In genomic region chr1:131482242-131482641, GRCm38 (mm10) we compare ENCODE assay signal across 14 mouse cellular contexts. TPM values are rescaled to one million over a fixed set of nuclear protein-coding genes. Genes with fewer than 3 reads are reported as not detected.
A peak's percentile ranks its signal among the peaks of the same experiment; 100 is the strongest.
DNase-seq lines count a peak whose midpoint lies in the region; ATAC-seq and TF ChIP-seq lines count a peak whose summit lies in the region.
"Had no signal": no experiment of that assay in that cellular context is flagged by ENCODE, and none has a peak within 500 bp of the region (broad histone marks: within the 10 kb centered on the region; RNA-seq: fewer than 3 reads in every experiment).

No protein-coding gene starts in this region.

- H3K27me3 ChIP-seq in kidney, postnatal 0 days (ENCODE audit: insufficient read depth, low read length): no peaks in the 10 kb centered on the region
- H3K27me3 ChIP-seq in kidney, embryonic 14.5 days (ENCODE audit: control insufficient read depth, insufficient read depth, low read length): no peaks in the 10 kb centered on the region
- no peaks in the 10 kb centered on the region for H3K27me3 ChIP-seq in CH12.LX (replicated peaks)
- H3K27me3 ChIP-seq: hindbrain, embryonic 15.5 days; neural tube, embryonic 13.5 days had no signal

- no peak for TF ChIP-seq CTCF in kidney, postnatal 0 days (IDR thresholded peaks at IDR 0.05; ENCODE audit: low read depth)
- no peak for TF ChIP-seq CTCF in CH12.LX (conservative IDR thresholded peaks at IDR 0.05 in 1 of 2, IDR thresholded peaks at IDR 0.05 in 1 of 2; ENCODE audit: low read depth in 2 of 2, low read length in 2 of 2)
- TF ChIP-seq CTCF in bone marrow macrophage, adult 2 months (IDR thresholded peaks at IDR 0.05; ENCODE audit: low read depth, low read length): no peak

- H3K4me2 ChIP-seq in kidney, postnatal 0 days (ENCODE audit: low read length): no peak overlapping the region
- no peak overlapping the region for H3K4me2 ChIP-seq in kidney, embryonic 14.5 days (replicated peaks; ENCODE audit: low read depth, low read length)
- no peak overlapping the region for H3K4me2 ChIP-seq in CH12.LX (ENCODE audit: insufficient read depth, low read depth, poor library complexity, severe bottlenecking)
- H3K4me2 ChIP-seq: heart, embryonic 11.5 days; hindbrain, embryonic 15.5 days; neural tube, embryonic 13.5 days had no signal

- no peak overlapping the region for H3K9ac ChIP-seq in kidney, postnatal 0 days (ENCODE audit: low read depth, low read length)
- H3K9ac ChIP-seq in kidney, embryonic 14.5 days (ENCODE audit: low read depth, low read length): no peak overlapping the region
- H3K9ac ChIP-seq in CH12.LX (ENCODE audit: insufficient read depth, low read depth): no peak overlapping the region
- H3K9ac ChIP-seq: hindbrain, embryonic 15.5 days; neural tube, embryonic 13.5 days had no signal

- WGBS in kidney, postnatal 0 days: 78% methylated on average over 3 of the region's 3 CpGs
- 84% methylated on average over 3 of the region's 3 CpGs for WGBS in kidney, embryonic 14.5 days

- no peak overlapping the region for H3K27ac ChIP-seq in kidney, postnatal 0 days
- no peak overlapping the region for H3K27ac ChIP-seq in kidney, embryonic 14.5 days (ENCODE audit: low read depth, low read length)
- H3K27ac ChIP-seq in CH12.LX (ENCODE audit: insufficient read depth, low read depth): no peak overlapping the region
- H3K27ac ChIP-seq in bone marrow macrophage, adult 2 months (ENCODE audit: insufficient read depth, low read depth, low read length): peak overlapping the region; percentile 60
- H3K27ac ChIP-seq: hindbrain, embryonic 15.5 days; neural tube, embryonic 13.5 days had no signal

- no peak for ATAC-seq in kidney, postnatal 0 days (replicated peaks; ENCODE audit: low FRiP score, low read depth)
- ATAC-seq in kidney, embryonic 14.5 days (ENCODE audit: low FRiP score, low TSS enrichment): no peak

- peaks cover 13% of the 10 kb centered on the region for H3K79me2 ChIP-seq in CH12.LX (replicated peaks; ENCODE audit: control insufficient read depth, extremely low read depth, insufficient read depth, poor library complexity, severe bottlenecking)

- no peak for TF ChIP-seq RAD21 in CH12.LX (IDR thresholded peaks at IDR 0.05; ENCODE audit: low read depth, low read length)

- no peaks in the 10 kb centered on the region for H3K9me3 ChIP-seq in kidney, postnatal 0 days (replicated peaks; ENCODE audit: low read length)
- peaks cover 6% of the 10 kb centered on the region; the same call in 1 of the 2 replicates for H3K9me3 ChIP-seq in kidney, embryonic 14.5 days (ENCODE audit: control insufficient read depth, low read length)
- H3K9me3 ChIP-seq in CH12.LX (replicated peaks; ENCODE audit: low read length): no peaks in the 10 kb centered on the region
- H3K9me3 ChIP-seq: hindbrain, embryonic 15.5 days had no signal

- 0 out of 2 replicates have a peak, but pooled peaks have one; percentile 26 for TF ChIP-seq EP300 in CH12.LX (IDR thresholded peaks at IDR 0.05; ENCODE audit: low read length)

- H3K36me3 ChIP-seq in kidney, postnatal 0 days (ENCODE audit: insufficient read depth, low read length): no peaks in the 10 kb centered on the region
- H3K36me3 ChIP-seq in kidney, embryonic 14.5 days (ENCODE audit: control insufficient read depth, insufficient read depth, low read length): no peaks in the 10 kb centered on the region
- no peaks in the 10 kb centered on the region for H3K36me3 ChIP-seq in CH12.LX (replicated peaks in 1 of 2; ENCODE audit: control insufficient read depth in 1 of 2, insufficient read depth in 1 of 2, low read length in 1 of 2)
- H3K36me3 ChIP-seq: hindbrain, embryonic 15.5 days; neural tube, embryonic 13.5 days had no signal

- peak; percentile 36 for DNase-seq in gastrocnemius, adult 18-20 months (ENCODE audit: low spot score)
- DNase-seq in gastrocnemius, postnatal 10 days: no peak
- peak; percentile 35 for DNase-seq in kidney, postnatal 0 days (ENCODE audit: low spot score)
- peak; percentile 25 for DNase-seq in CH12.LX (ENCODE audit: extremely low read depth)
- DNase-seq in spleen, postnatal 14 days (ENCODE audit: low spot score in 2 of 2): no peak
- DNase-seq: embryo, embryonic 11 days; liver; lung, adult 2 months; thymus, postnatal 25 days had no signal

- in situ Hi-C loops in CH12.LX (cut with MboI; ENCODE audit: low pct_ligation_motif_present, low pct_unique_long_range_greater_than_20kb, low sequenced_read_pairs): no loop called here

- TF ChIP-seq POLR2A in CH12.LX (IDR thresholded peaks at IDR 0.05; ENCODE audit: low read depth, low read length): no peak
- TF ChIP-seq POLR2A in bone marrow macrophage, adult 2 months (IDR thresholded peaks at IDR 0.05; ENCODE audit: borderline replicate concordance, low read depth, low read length): no peak

- peaks cover 8% of the 10 kb centered on the region; the same call in 1 of the 2 replicates for H3K4me1 ChIP-seq in kidney, postnatal 0 days (replicated peaks; ENCODE audit: insufficient read depth, low read length)
- H3K4me1 ChIP-seq in kidney, embryonic 14.5 days (ENCODE audit: control insufficient read depth, insufficient read depth, low read length): peaks cover 10% of the 10 kb centered on the region; the same call in 1 of the 2 replicates
- H3K4me1 ChIP-seq in CH12.LX (ENCODE audit: control insufficient read depth in 1 of 2, insufficient read depth in 2 of 2): peaks cover 0 to 47% of the 10 kb centered on the region in 2 experiments; a peak in 2 of 4 replicates
- H3K4me1 ChIP-seq in bone marrow macrophage, adult 2 months (ENCODE audit: control insufficient read depth, insufficient read depth, low read length): peaks cover 37% of the 10 kb centered on the region

- H3K4me3 ChIP-seq in kidney, postnatal 0 days (replicated peaks; ENCODE audit: low read depth, low read length): no peak overlapping the region
- no peak overlapping the region for H3K4me3 ChIP-seq in kidney, embryonic 14.5 days (ENCODE audit: low read length)
- H3K4me3 ChIP-seq in CH12.LX (replicated peaks in 1 of 3; ENCODE audit: low read depth in 2 of 3, low read length in 2 of 3, poor library complexity in 1 of 3): no peak overlapping the region
- no peak overlapping the region for H3K4me3 ChIP-seq in bone marrow macrophage, adult 2 months (ENCODE audit: insufficient read depth, low read length)
- H3K4me3 ChIP-seq: hindbrain, embryonic 15.5 days; neural tube, embryonic 13.5 days had no signal

- dilution Hi-C loops in CH12.LX (cut with MboI; ENCODE audit: extremely low pct_ligation_motif_present, extremely low pct_unique_long_range_greater_than_20kb, low sequenced_read_pairs): no loop called here

TF ChIP-seq in CH12.LX, 34 proteins besides CTCF, POLR2A, EP300 and RAD21:
- TF ChIP-seq ZC3H11A (IDR thresholded peaks at IDR 0.05; ENCODE audit: low read depth, low read length) (no peak), USF2 (conservative IDR thresholded peaks at IDR 0.05; ENCODE audit: low read depth, low read length) (no peak), HCFC1 (IDR thresholded peaks at IDR 0.05; ENCODE audit: low read depth, low read length) (no peak), GABPA (IDR thresholded peaks at IDR 0.05; ENCODE audit: insufficient replicate concordance, low read depth, low read length) (no peak), ELF1 (IDR thresholded peaks at IDR 0.05; ENCODE audit: low read depth, low read length) (no peak), TCF12 (IDR thresholded peaks at IDR 0.05; ENCODE audit: low read depth, low read length) (no peak), NELFE (IDR thresholded peaks at IDR 0.05; ENCODE audit: low read depth, low read length) (no peak), TBP (conservative IDR thresholded peaks at IDR 0.05; ENCODE audit: low read depth, low read length) (no peak), ZMIZ1 (IDR thresholded peaks at IDR 0.05; ENCODE audit: low read depth, low read length) (no peak), ETS1 (conservative IDR thresholded peaks at IDR 0.05; ENCODE audit: low read depth, low read length) (no peak), IRF4 (IDR thresholded peaks at IDR 0.05; ENCODE audit: low read depth, low read length) (no peak), MAFK (IDR thresholded peaks at IDR 0.05; ENCODE audit: insufficient replicate concordance, low read length) (no peak), KAT2A (IDR thresholded peaks at IDR 0.05; ENCODE audit: insufficient replicate concordance, low read length) (no peak), JUND (conservative IDR thresholded peaks at IDR 0.05; ENCODE audit: low read depth, low read length) (no peak), CHD2 (IDR thresholded peaks at IDR 0.05; ENCODE audit: low read length) (no peak)

RNA-seq across cellular contexts. Expression of gene Srgap2, which starts 44.9 kb away (rescaled TPM):
- 10 to 100 TPM in 1 of 2 experiments, 1 to 10 TPM in 1; 8.4 to 13.2 TPM for total RNA-seq in gastrocnemius, adult 18-20 months (2021)
- total RNA-seq in gastrocnemius, postnatal 10 days (2021): 10 to 100 TPM; 43.7 to 53.7 TPM
- polyA plus RNA-seq in kidney, postnatal 0 days (2015; fragmentation: Nextera tagmentation; extraction: Ambion mirVana): 6.9 and 8.3 TPM in 2 replicates
- polyA plus RNA-seq in kidney, embryonic 14.5 days (2014; fragmentation: Nextera tagmentation; extraction: Ambion mirVana): 13.2 and 20.8 TPM in 2 replicates
- 19.9 and 28.1 TPM in 2 replicates for total RNA-seq in CH12.LX (2012; rRNA removed)
- 8.9 and 9.7 TPM in 2 replicates for total RNA-seq in CH12.LX (2014; rRNA removed)
- 21.6 and 26.8 TPM in 2 replicates for polyA plus RNA-seq in CH12.LX (2012; ENCODE audit: insufficient read length, low read depth)
- polyA plus RNA-seq in bone marrow macrophage, adult 2 months (2012; ENCODE audit: insufficient read depth, insufficient read length, missing spikeins): 173 and 188 TPM in 2 replicates

RNA-seq across cellular contexts. Expression of gene Fam72a, which starts 45.5 kb away (rescaled TPM):
- total RNA-seq in gastrocnemius, adult 18-20 months (2021): under 1 TPM; 0.24 to 0.39 TPM
- total RNA-seq in gastrocnemius, postnatal 10 days (2021): 1 to 10 TPM; 1.0 to 1.4 TPM
- 1.7 and 1.8 TPM in 2 replicates for polyA plus RNA-seq in kidney, postnatal 0 days (2015; fragmentation: Nextera tagmentation; extraction: Ambion mirVana)
- 2.7 and 3.3 TPM in 2 replicates for polyA plus RNA-seq in kidney, embryonic 14.5 days (2014; fragmentation: Nextera tagmentation; extraction: Ambion mirVana)
- total RNA-seq in CH12.LX (2012; rRNA removed) (10.5 and 12.7 TPM in 2 replicates), CH12.LX (2014; rRNA removed) (18.9 and 22.4 TPM in 2 replicates)
- polyA plus RNA-seq in CH12.LX (2012; ENCODE audit: insufficient read length, low read depth): 19.1 and 21.7 TPM in 2 replicates
- polyA plus RNA-seq in bone marrow macrophage, adult 2 months (2012; ENCODE audit: insufficient read depth, insufficient read length, missing spikeins): 3.0 and 4.2 TPM in 2 replicates

Comparison
In these comparisons a context has a peak if more than half of its experiments do, and no peak if none do; other contexts are left out.
1. DNase-seq: peak in gastrocnemius, adult 18-20 months (single experiment), kidney, postnatal 0 days (single experiment) and CH12.LX (single experiment); none in gastrocnemius, postnatal 10 days (single experiment) and spleen, postnatal 14 days (0 of 2).